Mouse (Mus musculus): ENCODE data around the gene Nmu. TPM values are rescaled to one million over a fixed set of nuclear protein-coding genes. Genes with fewer than 3 reads are reported as not detected.
A peak's percentile ranks its signal among the peaks of the same experiment; 100 is the strongest.

Nmu gene
- polyA plus RNA-seq, 1 experiment from 2014 or later = not detected

- no peak for DNase-seq (ENCODE audit: low spot score)
These were observed 42.1 kb downstream of the Nmu start for GRCm38 (mm10) chr5:76321249-76322196.

- DNase-seq (ENCODE audit: low spot score) = no peak
These were observed 55.4 kb downstream of the Nmu start for GRCm38 (mm10) chr5:76308206-76308605.

- no peak for DNase-seq (ENCODE audit: low spot score)
These were observed 57.3 kb downstream of the Nmu start for GRCm38 (mm10) chr5:76306261-76306660.

GRCm38 (mm10) chr5:76305616-76306015 lies 58.0 kb downstream of the Nmu start:
- no peak for DNase-seq (ENCODE audit: low spot score)

GRCm38 (mm10) chr5:76304452-76305341 lies 58.9 kb downstream of the Nmu start, which contains the start of gene Clock:
Gene Clock, minus strand, starts transcription at chr5:76304792.
- peak; percentile 77 for DNase-seq (ENCODE audit: low spot score)

- peak; percentile 60 for DNase-seq (ENCODE audit: low spot score)
These were observed 59.7 kb downstream of the Nmu start for GRCm38 (mm10) chr5:76303745-76304451.

- DNase-seq (ENCODE audit: low spot score) = no peak
These were observed 60.2 kb downstream of the Nmu start for GRCm38 (mm10) chr5:76303379-76303744.

- no peak for DNase-seq (ENCODE audit: low spot score)
These were observed 61.6 kb downstream of the Nmu start for GRCm38 (mm10) chr5:76302009-76302408.

GRCm38 (mm10) chr5:76289234-76289691 lies 74.3 kb downstream of the Nmu start:
- no peak for DNase-seq (ENCODE audit: low spot score)

- no peak for DNase-seq (ENCODE audit: low spot score)
These were observed 75.3 kb downstream of the Nmu start for GRCm38 (mm10) chr5:76288256-76288655.

- DNase-seq (ENCODE audit: low spot score) = no peak
These were observed 76.5 kb downstream of the Nmu start for GRCm38 (mm10) chr5:76287062-76287461.

GRCm38 (mm10) chr5:76285699-76286098 lies 77.9 kb downstream of the Nmu start:
- no peak for DNase-seq (ENCODE audit: low spot score)

- no peak for DNase-seq (ENCODE audit: low spot score)
These were observed 79.7 kb downstream of the Nmu start for GRCm38 (mm10) chr5:76283890-76284289.

Other genes starting within 250 kb of the Nmu start
- gene Srd5a3, start 223.5 kb downstream of the Nmu start, polyA plus RNA-seq (2015; fragmentation: Nextera tagmentation; extraction: Ambion mirVana) = 35.1 and 38.0 TPM in 2 replicates
- 59.3 and 73.1 TPM in 2 replicates for gene Tmem165, start 179.9 kb downstream of the Nmu start, polyA plus RNA-seq (2015; fragmentation: Nextera tagmentation; extraction: Ambion mirVana)
- 3.7 and 5.6 TPM in 2 replicates for gene Clock, start 59.0 kb downstream of the Nmu start, polyA plus RNA-seq (2015; fragmentation: Nextera tagmentation; extraction: Ambion mirVana)
- gene Pdcl2, start 32.6 kb downstream of the Nmu start, polyA plus RNA-seq (2015; fragmentation: Nextera tagmentation; extraction: Ambion mirVana) = not detected in 2 replicates
- not detected in 2 replicates for gene Gm7271, start 120.3 kb upstream of the Nmu start, polyA plus RNA-seq (2015; fragmentation: Nextera tagmentation; extraction: Ambion mirVana)
- 21.6 and 28.6 TPM in 2 replicates for gene Exoc1, start 165.5 kb upstream of the Nmu start, polyA plus RNA-seq (2015; fragmentation: Nextera tagmentation; extraction: Ambion mirVana)
- 8.0 and 8.8 TPM in 2 replicates for gene Cep135, start 224.9 kb upstream of the Nmu start, polyA plus RNA-seq (2015; fragmentation: Nextera tagmentation; extraction: Ambion mirVana)